Mouse (Mus musculus) embryonic facial prominence, embryonic 10.5 days (tissue): ENCODE measurements around the gene Tuba1a. TPM values are rescaled to one million over a fixed set of nuclear protein-coding genes. Genes with fewer than 3 reads are reported as not detected.
"Not testable (repeated sequence)": the region's sequence is repeated elsewhere in the genome, so short reads cannot be mapped to it uniquely, and the experiment has no call there.

Experiments
- DNase-seq: peaks from one replicate; pipeline ENCODE4 v3.0.0-alpha.2; 2017; ENCODE audit warnings: low spot score
- H3K27ac ChIP-seq: fragments of 300-500 bp; sonication (generic); replicated peaks from 2 replicates; pipeline ENCODE4 v1.5.1; 2016; ENCODE audit warnings: mild to moderate bottlenecking
- H3K27me3 ChIP-seq: fragments of 300-500 bp; sonication (generic); replicated peaks from 2 replicates; pipeline ENCODE4 v1.6.1; 2016; ENCODE audit warnings: low read depth, mild to moderate bottlenecking; ENCODE audit not compliant: poor library complexity, severe bottlenecking
- H3K36me3 ChIP-seq: fragments of 300-500 bp; sonication (generic); replicated peaks from 2 replicates; pipeline ENCODE4 v1.6.1; 2016; ENCODE audit warnings: mild to moderate bottlenecking, moderate library complexity
- H3K4me1 ChIP-seq: fragments of 300-500 bp; sonication (generic); 2 replicates; pipeline ENCODE4 v1.6.1; 2016
- H3K4me3 ChIP-seq: fragments of 300-500 bp; sonication (generic); 2 replicates; pipeline ENCODE4 v1.5.1; 2016; ENCODE audit warnings: mild to moderate bottlenecking, moderate library complexity
- H3K9me3 ChIP-seq: fragments of 300-500 bp; sonication (generic); 2 replicates; pipeline ENCODE4 v1.6.1; 2016; ENCODE audit warnings: mild to moderate bottlenecking
- WGBS: fragments of 180-500 bp; shearing (Covaris S2); methylation state at CpG from one replicate; pipeline ENCODE4 v1.1.7; 2016; 5-methylcytosine and 5-hydroxymethylcytosine counted together
- polyA plus RNA-seq: library from polyadenylated mRNA; unstranded; fragments of >200 nt; fragmentation: Nextera tagmentation; extraction: Ambion mirVana; gene quantifications from 2 replicates; pipeline ENCODE4 v1.2.1, GENCODE M21; 2016

Gene Tuba1a
- polyA plus RNA-seq, 1 experiment from 2014 or later, result 2,739 TPM

DNA sequence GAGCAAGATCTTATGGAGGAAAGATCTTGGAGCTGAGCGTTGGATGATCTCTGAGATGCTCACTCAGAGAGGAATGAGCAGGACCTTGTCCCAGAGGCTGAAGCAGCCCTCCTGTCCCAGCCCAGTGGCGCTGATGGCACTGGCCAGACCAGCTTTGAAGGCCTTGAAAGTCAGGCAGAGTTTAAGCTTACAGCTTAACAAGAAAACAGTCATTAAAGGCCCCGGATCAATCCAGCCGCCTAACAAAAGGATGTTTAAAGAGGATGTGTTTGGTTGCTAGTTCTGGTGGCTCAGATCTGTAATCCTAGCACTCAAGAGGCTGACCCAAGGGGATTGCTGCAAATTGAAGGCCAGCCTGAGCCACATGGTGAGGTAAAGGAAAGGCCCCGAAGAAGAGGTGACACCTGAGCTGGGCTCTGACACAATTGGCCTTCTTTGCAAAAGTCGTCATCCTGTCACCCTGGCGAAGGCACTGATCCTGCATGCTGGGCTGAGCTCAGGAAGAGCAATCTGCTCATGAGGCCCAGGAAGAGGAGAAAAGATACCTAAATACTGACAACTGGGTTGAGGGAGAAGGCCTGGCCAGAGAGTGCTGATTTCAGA lies 26.6 kb upstream of the Tuba1a start:
- Histone ChIP-seq H3K27ac (peak overlapping the region; percentile 45), H3K9me3 (no peaks in the 10 kb centered on the region), H3K36me3 (no peaks in the 10 kb centered on the region), H3K4me1 (peaks cover 61% of the 10 kb centered on the region), H3K4me3 (no peak overlapping the region), H3K27me3 (no peaks in the 10 kb centered on the region)
- peak; percentile 35 for DNase-seq
- 28% methylated on average over 7 of the region's 7 CpGs for WGBS

DNA sequence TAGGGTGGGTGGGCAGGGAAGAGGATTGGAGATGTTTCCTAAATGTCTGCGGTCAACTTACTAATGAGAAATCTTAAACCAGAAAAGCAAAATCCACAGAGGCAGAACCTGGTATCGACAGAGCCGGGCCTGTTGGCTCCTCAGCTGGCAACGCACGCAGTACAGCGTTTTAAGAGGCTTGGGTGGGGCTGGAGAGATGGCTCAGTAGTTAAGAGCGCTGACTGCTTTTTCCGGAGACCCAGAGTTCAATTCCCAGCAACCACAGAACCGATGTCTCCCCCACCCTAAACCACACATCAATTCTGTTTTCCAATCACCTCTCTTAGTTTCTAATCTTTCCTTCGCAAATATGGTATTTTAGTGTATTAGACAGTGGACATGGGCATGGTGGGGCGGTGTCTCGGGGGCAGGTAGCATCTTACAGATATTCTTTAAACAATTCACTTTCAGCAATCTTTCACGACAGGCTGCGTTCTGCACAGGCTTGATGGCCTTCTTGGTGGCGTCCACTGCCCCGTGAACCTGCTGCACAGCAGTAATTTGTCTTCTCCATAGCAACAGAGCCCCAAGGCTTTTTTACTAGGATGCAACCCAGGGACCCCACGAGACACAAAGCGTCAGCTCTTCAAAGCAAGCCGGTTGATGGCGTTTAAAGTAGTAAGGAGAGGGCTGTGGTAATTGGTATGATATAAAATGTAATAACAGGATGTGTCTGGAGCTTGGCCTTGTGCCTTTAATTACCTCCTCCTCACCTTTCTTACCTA lies 25.1 kb upstream of the Tuba1a start:
- 62% methylated on average over 20 of the region's 20 CpGs for WGBS
- H3K4me3 ChIP-seq, result peak overlapping the region; percentile 11; the same call in 1 of the 2 replicates
- peaks cover 50% of the 10 kb centered on the region for H3K4me1 ChIP-seq
- H3K27me3 ChIP-seq, result no peaks in the 10 kb centered on the region
- DNase-seq, result no peak
- no peaks in the 10 kb centered on the region for H3K9me3 ChIP-seq
- peak overlapping the region; percentile 69 for H3K27ac ChIP-seq
- no peaks in the 10 kb centered on the region for H3K36me3 ChIP-seq

DNA sequence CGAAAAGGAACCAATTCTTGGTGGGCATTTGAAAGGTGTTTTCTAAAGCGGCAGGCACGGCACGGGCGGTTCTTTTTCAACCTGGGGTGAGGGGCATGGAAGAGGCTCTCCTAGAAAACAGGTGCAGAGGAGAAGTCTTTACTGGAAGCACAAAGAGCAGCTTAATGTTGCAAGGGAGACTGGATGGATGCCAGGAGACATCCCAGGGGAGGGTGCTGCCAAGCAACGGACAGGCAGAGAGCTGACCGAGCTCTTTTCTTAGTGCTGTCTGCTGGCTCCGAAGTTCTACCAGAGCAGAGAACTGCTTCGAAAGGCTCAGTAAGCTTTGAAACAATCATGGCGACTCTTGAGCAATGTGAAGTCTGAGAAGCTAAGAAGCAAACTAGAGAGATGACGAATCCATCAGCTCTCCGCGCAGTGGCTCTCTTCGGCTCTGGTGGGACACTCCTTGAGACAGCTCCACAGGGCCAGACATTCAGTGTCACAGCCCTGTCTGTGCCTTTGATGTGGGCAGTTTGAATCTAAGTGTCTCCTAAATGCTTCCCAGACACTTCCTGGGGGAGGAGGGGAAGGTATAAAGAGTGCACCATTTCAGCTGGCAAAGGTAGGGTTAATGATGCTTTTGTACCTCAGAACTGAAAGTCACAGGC lies 24.4 kb upstream of the Tuba1a start:
- no peaks in the 10 kb centered on the region for H3K27me3 ChIP-seq
- peak; percentile 36 for DNase-seq
- no peaks in the 10 kb centered on the region for H3K36me3 ChIP-seq
- H3K27ac ChIP-seq, result peak overlapping the region; percentile 69
- H3K4me3 ChIP-seq, result peak overlapping the region; percentile 25; the same call in 1 of the 2 replicates
- H3K9me3 ChIP-seq, result no peaks in the 10 kb centered on the region
- peaks cover 47% of the 10 kb centered on the region for H3K4me1 ChIP-seq
- WGBS, result 72% methylated on average over 14 of the region's 14 CpGs

DNA sequence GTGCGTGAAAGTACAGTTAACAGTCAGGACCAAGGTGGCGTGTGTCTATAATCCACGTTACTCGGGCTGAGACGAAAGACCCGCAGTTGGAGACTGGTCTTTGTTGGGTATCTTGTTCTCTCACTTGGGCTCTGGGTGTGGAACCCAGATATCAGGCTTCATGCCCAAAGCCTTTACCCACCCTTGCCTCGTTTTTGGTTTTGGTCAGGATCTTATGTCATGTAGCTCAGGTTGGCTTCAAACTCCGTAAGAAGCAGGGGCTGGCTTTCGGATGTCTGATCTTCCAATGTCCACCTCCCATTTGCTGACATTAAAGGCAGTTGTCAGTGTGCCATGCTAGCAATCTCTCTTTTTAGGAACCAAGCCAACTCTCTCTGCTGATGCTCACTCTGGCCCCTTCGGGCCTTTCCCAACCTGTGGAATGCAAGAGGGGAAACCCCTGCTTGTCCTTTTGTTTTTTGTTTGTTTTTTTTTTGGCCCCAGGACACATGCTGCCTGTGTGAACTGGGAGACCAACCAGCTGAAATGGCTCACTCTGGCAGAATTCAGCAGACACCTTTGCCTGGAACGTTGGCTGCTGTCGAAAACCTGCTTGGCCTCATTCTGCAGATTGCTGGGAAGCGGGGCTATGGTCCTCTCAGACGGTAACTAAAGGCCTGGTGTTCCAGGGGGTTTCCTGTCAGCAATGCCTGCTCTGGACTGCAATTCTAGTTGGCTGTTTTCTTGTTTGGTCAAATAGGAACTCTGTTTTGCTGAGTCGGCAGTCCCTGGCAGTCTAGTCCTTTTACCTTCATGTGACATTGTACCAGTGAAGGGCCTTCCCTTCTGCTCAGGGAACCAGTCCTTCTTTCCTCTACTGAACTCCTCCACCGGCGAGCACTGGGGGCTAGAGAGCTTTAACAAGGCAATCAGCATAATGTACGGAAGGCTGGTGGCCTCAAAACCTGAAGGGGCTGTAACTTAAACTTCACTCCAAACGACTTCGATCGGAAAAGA lies 23.6 kb upstream of the Tuba1a start:
- H3K4me1 ChIP-seq, result peaks cover 41% of the 10 kb centered on the region
- no peaks in the 10 kb centered on the region for H3K27me3 ChIP-seq
- H3K4me3 ChIP-seq, result no peak overlapping the region
- H3K9me3 ChIP-seq, result no peaks in the 10 kb centered on the region
- no peak for DNase-seq
- WGBS, result 73% methylated on average over 21 of the region's 21 CpGs
- no peaks in the 10 kb centered on the region for H3K36me3 ChIP-seq
- peak overlapping the region; percentile 69 for H3K27ac ChIP-seq

DNA sequence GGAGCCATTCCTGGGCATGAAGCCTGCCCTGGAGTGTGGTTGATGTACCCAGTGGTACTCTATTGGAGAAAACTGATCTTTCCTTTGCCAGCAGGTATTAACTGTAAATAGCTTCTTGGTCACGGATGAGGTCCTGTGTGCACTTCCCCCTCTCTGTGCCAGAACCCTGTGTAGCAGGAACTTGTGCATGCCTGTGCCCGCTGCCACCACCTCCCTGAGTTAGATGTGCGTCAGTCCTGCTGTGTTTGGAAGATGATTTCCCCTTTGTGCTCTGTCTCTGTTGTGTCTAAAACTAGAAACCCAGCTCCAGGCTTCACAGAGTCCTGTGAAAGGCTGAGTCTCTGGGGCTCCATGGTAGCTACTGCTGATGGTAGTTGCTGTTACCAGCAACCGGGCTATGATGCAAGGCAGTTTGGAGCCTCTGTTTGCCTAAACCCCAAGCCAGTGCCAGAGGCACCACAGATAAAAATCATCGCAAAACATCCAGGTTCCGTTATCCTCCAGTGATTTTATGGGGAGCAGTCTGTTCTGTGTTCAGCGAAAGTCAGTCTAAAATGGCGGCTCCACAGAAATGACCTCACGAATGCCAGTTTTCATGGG lies 19.6 kb upstream of the Tuba1a start:
- no peak overlapping the region for H3K4me3 ChIP-seq
- no peaks in the 10 kb centered on the region for H3K27me3 ChIP-seq
- H3K9me3 ChIP-seq, result no peaks in the 10 kb centered on the region
- peaks cover 57% of the 10 kb centered on the region for H3K4me1 ChIP-seq
- H3K36me3 ChIP-seq, result no peaks in the 10 kb centered on the region
- DNase-seq, result no peak
- WGBS, result 87% methylated on average over 9 of the region's 9 CpGs
- H3K27ac ChIP-seq, result peak overlapping the region; percentile 70

DNA sequence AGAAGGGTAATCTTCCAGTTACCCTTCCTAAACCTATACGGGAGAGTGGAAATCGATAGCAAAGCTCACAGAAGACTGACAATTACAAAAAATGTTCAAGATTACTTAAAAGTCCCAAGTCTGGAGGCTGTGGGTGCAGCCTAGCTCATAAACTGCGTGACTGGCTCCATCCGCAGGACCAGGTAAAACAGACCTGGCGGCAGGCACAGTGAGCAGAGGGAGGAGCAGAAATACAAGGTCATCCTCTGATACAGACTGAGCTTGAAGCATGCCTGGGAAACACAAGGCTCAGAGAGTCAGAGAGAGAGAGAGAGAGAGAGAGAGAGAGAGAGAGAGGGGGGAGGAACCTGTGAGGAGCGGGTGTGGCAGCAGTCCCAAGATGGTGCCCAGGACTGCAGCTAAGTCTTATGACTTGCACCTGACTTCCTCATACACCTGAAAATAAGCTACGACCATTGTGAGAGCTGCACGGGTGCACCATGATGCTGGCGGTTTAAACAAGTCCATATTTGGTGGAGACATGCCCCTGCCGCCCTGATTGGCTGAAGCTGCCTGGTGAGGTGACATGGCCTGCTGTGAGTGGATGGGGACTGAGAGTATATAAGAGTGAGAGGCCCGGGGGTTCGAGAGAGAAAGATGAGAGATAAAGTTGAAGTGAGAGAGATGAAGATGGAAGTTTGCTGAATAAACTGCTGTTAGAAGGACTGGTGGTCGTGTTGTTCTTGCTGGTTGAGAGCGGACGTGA lies 18.2 kb upstream of the Tuba1a start:
- peaks cover 46% of the 10 kb centered on the region for H3K4me1 ChIP-seq
- 0 out of 2 replicates have a peak overlapping the region, but pooled peaks have one; percentile 1 for H3K4me3 ChIP-seq
- 79% methylated on average over 15 of the region's 15 CpGs for WGBS

DNA sequence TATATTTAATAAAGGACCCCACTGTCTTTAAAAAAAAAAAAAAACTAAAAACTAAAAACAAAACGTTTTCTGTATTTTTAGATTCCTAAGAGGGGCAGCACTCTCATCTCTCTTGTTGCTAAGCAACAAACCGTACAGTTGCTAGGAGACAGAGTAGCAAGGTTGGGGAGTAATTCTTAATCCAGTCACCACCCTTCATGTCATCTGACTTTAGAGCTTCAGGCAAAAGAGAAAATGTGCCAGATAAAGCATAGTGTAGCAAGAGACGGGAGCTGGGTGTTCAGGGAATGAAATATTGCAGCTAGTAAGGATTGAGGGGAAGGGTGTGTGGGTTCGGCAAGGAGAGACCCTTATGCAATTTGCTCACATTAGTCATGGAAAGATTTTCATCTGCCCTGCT lies 17.6 kb upstream of the Tuba1a start:
- Histone ChIP-seq H3K4me3 (no peak overlapping the region), H3K9me3 (no peaks in the 10 kb centered on the region), H3K4me1 (peaks cover 46% of the 10 kb centered on the region), H3K27me3 (no peaks in the 10 kb centered on the region), H3K27ac (peak overlapping the region; percentile 95), H3K36me3 (no peaks in the 10 kb centered on the region)
- no peak for DNase-seq
- WGBS, result 48% methylated on average over 4 of the region's 4 CpGs

More for the DNA sequence above, 18.2 kb upstream of the Tuba1a start:
- peak overlapping the region; percentile 61 for H3K27ac ChIP-seq
- not testable (repeated sequence) for DNase-seq, H3K36me3 ChIP-seq, H3K27me3 ChIP-seq, H3K9me3 ChIP-seq

DNA sequence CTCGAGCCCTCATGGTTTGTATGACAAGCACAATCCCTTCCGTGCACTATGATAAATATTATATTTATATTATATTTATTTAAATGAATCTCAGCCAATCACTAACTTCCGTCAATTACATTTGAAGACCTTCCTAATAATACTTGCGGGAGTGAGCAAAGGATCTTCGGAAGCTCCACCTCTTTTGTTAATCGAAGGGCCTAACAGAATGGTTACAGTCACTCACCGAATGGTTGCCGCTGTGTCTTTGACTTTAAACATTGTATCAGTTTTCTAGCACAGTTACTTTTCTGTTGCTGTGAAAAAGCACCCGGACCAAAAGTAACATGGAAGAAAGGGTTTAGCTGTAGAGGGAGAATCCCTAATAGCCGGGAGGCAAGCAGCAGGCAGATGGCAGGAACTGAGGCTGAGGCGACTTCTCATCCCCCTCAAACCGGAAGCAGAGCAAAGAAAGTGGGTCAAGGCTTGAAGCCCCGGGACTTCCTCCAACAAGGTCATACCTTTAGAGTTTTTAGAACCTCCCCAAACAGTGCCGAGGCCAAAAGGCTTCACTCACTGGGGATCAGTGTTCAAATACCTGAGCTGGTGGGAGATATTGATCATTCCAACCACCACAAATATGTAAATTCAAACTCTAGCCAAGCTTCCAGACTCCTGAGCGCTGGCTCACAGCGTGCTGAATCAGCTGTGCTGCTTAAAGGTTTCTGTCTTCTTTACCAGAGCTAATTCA lies 16.0 kb upstream of the Tuba1a start:
- H3K36me3 ChIP-seq, result no peaks in the 10 kb centered on the region
- H3K4me3 ChIP-seq, result peak overlapping the region; percentile 41
- 9% methylated on average over 16 of the region's 16 CpGs for WGBS
- DNase-seq, result peak; percentile 53
- no peaks in the 10 kb centered on the region for H3K27me3 ChIP-seq
- peaks cover 46% of the 10 kb centered on the region for H3K4me1 ChIP-seq
- H3K27ac ChIP-seq, result peak overlapping the region; percentile 95
- H3K9me3 ChIP-seq, result no peaks in the 10 kb centered on the region

DNA sequence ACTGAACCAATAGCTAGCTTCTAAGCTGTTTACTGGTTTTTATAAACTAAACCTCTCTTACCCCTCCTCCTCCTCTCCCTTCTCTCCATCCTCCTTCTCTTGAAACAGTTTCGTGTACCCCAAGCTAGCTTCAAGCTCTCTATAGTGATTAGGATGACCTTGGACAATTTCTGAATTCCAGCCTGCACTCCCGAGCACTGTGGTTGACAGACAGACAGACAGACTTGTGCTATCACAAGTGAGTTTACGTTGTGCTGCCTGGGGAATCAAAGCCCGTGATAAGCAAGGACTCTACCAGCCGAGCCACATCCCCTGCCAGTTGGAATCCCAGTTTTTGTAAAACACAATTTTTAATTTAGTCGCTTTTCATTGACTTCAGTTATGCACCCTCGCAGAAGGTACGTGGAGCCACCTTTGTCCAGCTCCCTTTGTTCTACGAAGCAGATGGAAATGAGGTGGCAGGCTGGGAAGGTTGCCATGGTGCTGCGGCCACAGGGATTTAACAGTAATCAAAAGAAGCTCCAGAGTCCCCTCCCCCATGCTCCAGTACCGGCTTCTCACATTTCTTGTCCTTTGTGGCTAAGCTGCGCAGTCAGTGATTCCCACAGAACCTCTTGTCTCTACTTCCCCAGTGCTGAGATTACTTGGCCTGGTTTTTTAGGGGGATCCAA lies 15.3 kb upstream of the Tuba1a start:
- 6% methylated on average over 12 of the region's 12 CpGs for WGBS
- H3K4me1 ChIP-seq, result peaks cover 46% of the 10 kb centered on the region
- peak overlapping the region; percentile 41 for H3K4me3 ChIP-seq
- no peaks in the 10 kb centered on the region for H3K36me3 ChIP-seq
- DNase-seq, result peak; percentile 90
- H3K27ac ChIP-seq, result peak overlapping the region; percentile 95
- H3K9me3 ChIP-seq, result no peaks in the 10 kb centered on the region
- H3K27me3 ChIP-seq, result no peaks in the 10 kb centered on the region

DNA sequence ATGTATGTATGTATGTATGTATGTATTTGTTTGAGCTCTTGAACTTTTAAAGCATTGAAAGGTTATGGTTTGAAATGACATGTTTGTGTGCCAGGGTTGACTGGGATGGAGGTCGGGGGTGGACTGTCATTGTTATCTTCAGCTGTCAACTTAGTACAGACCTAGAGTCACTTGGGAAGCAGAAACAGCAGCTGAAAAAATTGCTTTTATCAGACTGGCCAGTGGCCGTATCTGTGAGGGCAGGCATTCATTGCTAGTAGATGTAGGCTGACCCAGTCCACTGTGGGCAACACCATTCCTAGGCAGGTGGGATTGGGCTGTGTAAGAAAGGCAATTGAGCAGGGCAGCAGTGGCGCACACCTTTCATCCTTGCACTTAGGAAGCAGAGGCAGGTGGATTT lies 6.0 kb upstream of the Tuba1a start:
- no peaks in the 10 kb centered on the region for H3K36me3 ChIP-seq
- no peak overlapping the region for H3K4me3 ChIP-seq
- no peak for DNase-seq
- 88% methylated on average over 3 of the region's 3 CpGs for WGBS
- H3K27ac ChIP-seq, result no peak overlapping the region
- peaks cover 9% of the 10 kb centered on the region for H3K4me1 ChIP-seq
- H3K27me3 ChIP-seq, result no peaks in the 10 kb centered on the region
- no peaks in the 10 kb centered on the region for H3K9me3 ChIP-seq
